Mouse (Mus musculus) CH12.LX (cell line): Measurements from ENCODE around the gene Syt12.

ENCODE experiments used
- CHD1 ChIP-seq: IDR thresholded peaks from 2 replicates; pipeline ENCODE4 v1.6.1; 2012; ENCODE audit warnings: low read depth, low read length, improper control_type of control experiment, inconsistent platforms
- CTCF ChIP-seq, 2 experiments: IDR thresholded peaks in 1 of 2; conservative IDR thresholded peaks in 1 of 2; 2 replicates each; pipeline ENCODE4 v1.5.1; 2011 to 2012; ENCODE audit warnings: low read depth in 2 of 2, low read length in 2 of 2, improper control_type of control experiment in 1 of 2, inconsistent platforms in 1 of 2, mild to moderate bottlenecking in 1 of 2, moderate library complexity in 1 of 2
- EP300 ChIP-seq: IDR thresholded peaks from 2 replicates; pipeline ENCODE4 v1.6.1; 2011; ENCODE audit warnings: low read length, improper control_type of control experiment
- HCFC1 ChIP-seq: IDR thresholded peaks from 2 replicates; pipeline ENCODE4 v1.6.1; 2012; ENCODE audit warnings: low read depth, mild to moderate bottlenecking, inconsistent platforms, low read length, improper control_type of control experiment
- JUND ChIP-seq: conservative IDR thresholded peaks from 2 replicates; pipeline ENCODE4 v1.6.1; 2011; ENCODE audit warnings: low read depth, low read length, improper control_type of control experiment
- MXI1 ChIP-seq: IDR thresholded peaks from 2 replicates; pipeline ENCODE4 v1.6.1; 2011; ENCODE audit warnings: mild to moderate bottlenecking, low read depth, low read length, improper control_type of control experiment
- NELFE ChIP-seq: IDR thresholded peaks from 2 replicates; pipeline ENCODE4 v1.6.1; 2011; ENCODE audit warnings: low read depth, low read length, improper control_type of control experiment
- RCOR1 ChIP-seq: conservative IDR thresholded peaks from 2 replicates; pipeline ENCODE4 v1.6.1; 2012; ENCODE audit warnings: low read depth, mild to moderate bottlenecking, inconsistent platforms, low read length, improper control_type of control experiment
- SMC3 ChIP-seq: IDR thresholded peaks from 2 replicates; pipeline ENCODE4 v1.6.1; 2011; ENCODE audit warnings: low read depth, low read length, improper control_type of control experiment
- TBP ChIP-seq: conservative IDR thresholded peaks from 2 replicates; pipeline ENCODE4 v1.6.1; 2011; ENCODE audit warnings: low read depth, low read length, improper control_type of control experiment
- USF1 ChIP-seq: IDR thresholded peaks from 2 replicates; pipeline ENCODE4 v1.6.1; 2014; ENCODE audit warnings: low read depth, mild to moderate bottlenecking, inconsistent platforms, low read length, improper control_type of control experiment
- USF2 ChIP-seq: conservative IDR thresholded peaks from 2 replicates; pipeline ENCODE4 v1.6.1; 2011; ENCODE audit warnings: low read depth, low read length, improper control_type of control experiment

- TF ChIP-seq NELFE (no peak), CTCF (conservative IDR thresholded peaks at IDR 0.05 in 1 of 2, IDR thresholded peaks at IDR 0.05 in 1 of 2; ENCODE audit: low read depth in 2 of 2, low read length in 2 of 2) (peak in 1 of 2 experiments; percentile 69; a peak in 3 of 4 replicates), TBP (no peak), EP300 (no peak), CHD1 (no peak), USF2 (no peak), SMC3 (peak; percentile 46), HCFC1 (no peak), RCOR1 (no peak), MXI1 (no peak), JUND (no peak), USF1 (no peak)
These were observed 51.5 kb downstream of the Syt12 start for GRCm38 (mm10) chr19:4425610-4426366.
